Mouse (Mus musculus) E14TG2a.4 (cell line): Measurements from ENCODE around the gene Epop.

Experiments
- CTCF ChIP-seq: conservative IDR thresholded peaks from 2 replicates; pipeline ENCODE4 v1.5.1; 2014; ENCODE audit warnings: low read length
- NANOG ChIP-seq: IDR thresholded peaks from 2 replicates; pipeline ENCODE4 v1.6.1; 2014; ENCODE audit warnings: borderline replicate concordance, low read length, mixed read lengths
- POU5F1 ChIP-seq: IDR thresholded peaks from 2 replicates; pipeline ENCODE4 v1.6.1; 2014; ENCODE audit warnings: low read length, borderline replicate concordance

DNA sequence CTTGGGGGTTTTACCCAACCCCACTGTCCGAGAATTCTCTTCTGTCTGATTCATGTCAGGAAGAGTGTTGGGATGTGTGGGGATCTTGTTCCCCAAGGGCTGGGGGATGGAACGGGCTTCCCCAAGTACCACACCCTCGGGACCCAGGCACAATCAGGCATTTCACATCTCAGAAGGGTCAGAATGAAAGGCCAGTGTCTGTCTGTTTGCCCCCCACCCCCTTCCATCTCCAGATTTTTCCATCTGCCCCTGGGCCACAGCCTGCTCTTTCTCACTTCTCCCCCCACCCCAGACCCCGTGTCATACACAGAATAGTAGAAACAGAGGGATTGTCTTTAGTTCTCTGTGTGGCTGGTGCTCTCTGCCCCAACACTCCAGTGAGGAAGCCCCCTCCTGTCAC, 20.6 kb downstream of the Epop start:
- TF ChIP-seq CTCF (no peak), NANOG (no peak), POU5F1 (no peak)
